Mouse (Mus musculus): Measurements from ENCODE around the gene Frmpd1. TPM values are rescaled to one million over a fixed set of nuclear protein-coding genes. Genes with fewer than 3 reads are reported as not detected.

The Frmpd1 gene
- total and polyA plus RNA-seq, 3 experiments: not detected

DNA sequence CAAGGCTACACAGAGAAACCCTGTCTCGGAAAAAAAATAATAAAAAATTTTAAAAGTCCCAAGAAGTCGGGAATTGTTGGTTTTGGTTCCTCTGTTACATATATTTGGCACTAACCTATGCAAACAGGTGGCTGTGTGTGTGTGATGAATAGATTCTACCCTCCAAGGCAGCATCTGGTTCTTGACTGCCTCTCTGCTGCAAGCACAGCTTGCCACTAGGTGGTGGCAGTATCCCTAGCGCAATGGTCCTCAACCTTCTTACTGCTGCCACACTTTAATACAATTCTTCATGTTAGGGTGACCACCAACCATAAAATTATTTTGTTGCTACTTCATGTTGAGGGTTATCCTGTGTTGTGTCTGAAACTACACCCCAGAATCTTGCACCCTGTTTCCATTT lies 101.6 kb downstream of the Frmpd1 start:
- H3K27me3 ChIP-seq (replicated peaks): peaks cover 3% of the 10 kb centered on the region
- H3K79me2 ChIP-seq (replicated peaks; ENCODE audit: control insufficient read depth, extremely low read depth, insufficient read depth, poor library complexity, severe bottlenecking): no peaks in the 10 kb centered on the region
- in situ Hi-C loops (cut with MboI; ENCODE audit: low pct_ligation_motif_present, low pct_unique_long_range_greater_than_20kb, low sequenced_read_pairs): loop anchor here (25.0 kb wide), 1 partner anchor 501 kb away; the partner anchor contains the start of gene Aldh1b1
- no peak overlapping the region for H3K9ac ChIP-seq (ENCODE audit: insufficient read depth, low read depth)
- dilution Hi-C loops (cut with MboI; ENCODE audit: extremely low pct_ligation_motif_present, extremely low pct_unique_long_range_greater_than_20kb, low sequenced_read_pairs): no loop called here
- no peak overlapping the region for H3K27ac ChIP-seq (ENCODE audit: insufficient read depth, low read depth)
- no peak overlapping the region for H3K4me3 ChIP-seq (replicated peaks in 1 of 3; ENCODE audit: low read depth in 2 of 3, low read length in 2 of 3, poor library complexity in 1 of 3)
- DNase-seq (ENCODE audit: extremely low read depth): no peak
- TF ChIP-seq GABPA (IDR thresholded peaks at IDR 0.05; ENCODE audit: insufficient replicate concordance, low read depth, low read length): no peak
- no peak for TF ChIP-seq NRF1 (IDR thresholded peaks at IDR 0.05; ENCODE audit: low read depth, low read length)
- no peak for TF ChIP-seq MAFK (IDR thresholded peaks at IDR 0.05; ENCODE audit: insufficient replicate concordance, low read length)
- peak; percentile 74 for TF ChIP-seq RAD21 (IDR thresholded peaks at IDR 0.05; ENCODE audit: low read depth, low read length)
- peak; percentile 71 for TF ChIP-seq SMC3 (IDR thresholded peaks at IDR 0.05; ENCODE audit: low read depth, low read length)
- TF ChIP-seq E2F4 (IDR thresholded peaks at IDR 0.05; ENCODE audit: insufficient replicate concordance, low read depth, low read length): no peak
- no peak for TF ChIP-seq MXI1 (IDR thresholded peaks at IDR 0.05; ENCODE audit: low read depth, low read length)
- peak; percentile 20 to 80; a peak in 2 of 4 replicates for TF ChIP-seq CTCF (conservative IDR thresholded peaks at IDR 0.05 in 1 of 2, IDR thresholded peaks at IDR 0.05 in 1 of 2; ENCODE audit: low read depth in 2 of 2, low read length in 2 of 2)
- no peak for TF ChIP-seq ZC3H11A (IDR thresholded peaks at IDR 0.05; ENCODE audit: low read depth, low read length)
- H3K4me2 ChIP-seq (ENCODE audit: insufficient read depth, low read depth, poor library complexity, severe bottlenecking): no peak overlapping the region
- H3K9me3 ChIP-seq (replicated peaks; ENCODE audit: low read length): no peaks in the 10 kb centered on the region
- no peaks in the 10 kb centered on the region for H3K36me3 ChIP-seq (replicated peaks in 1 of 2; ENCODE audit: control insufficient read depth in 1 of 2, insufficient read depth in 1 of 2, low read length in 1 of 2)
- H3K4me1 ChIP-seq (ENCODE audit: control insufficient read depth in 1 of 2, insufficient read depth in 2 of 2): peaks cover 0 to 5% of the 10 kb centered on the region in 2 experiments; a peak in 1 of 4 replicates

- in situ Hi-C loops (cut with MboI; ENCODE audit: low pct_ligation_motif_present, low pct_unique_long_range_greater_than_20kb, low sequenced_read_pairs): loop anchor here (25.0 kb wide), 1 partner anchor 499 kb away; the partner anchor contains the start of gene Aldh1b1
- Histone ChIP-seq H3K4me1 (ENCODE audit: control insufficient read depth in 1 of 2, insufficient read depth in 2 of 2) (peaks cover 0 to 5% of the 10 kb centered on the region in 2 experiments; a peak in 1 of 4 replicates), H3K9me3 (replicated peaks; ENCODE audit: low read length) (no peaks in the 10 kb centered on the region), H3K4me3 (replicated peaks in 1 of 3; ENCODE audit: low read depth in 2 of 3, low read length in 2 of 3, poor library complexity in 1 of 3) (no peak overlapping the region), H3K79me2 (replicated peaks; ENCODE audit: control insufficient read depth, extremely low read depth, insufficient read depth, poor library complexity, severe bottlenecking) (no peaks in the 10 kb centered on the region), H3K27ac (ENCODE audit: insufficient read depth, low read depth) (no peak overlapping the region), H3K4me2 (ENCODE audit: insufficient read depth, low read depth, poor library complexity, severe bottlenecking) (no peak overlapping the region), H3K9ac (ENCODE audit: insufficient read depth, low read depth) (no peak overlapping the region), H3K36me3 (replicated peaks in 1 of 2; ENCODE audit: control insufficient read depth in 1 of 2, insufficient read depth in 1 of 2, low read length in 1 of 2) (no peaks in the 10 kb centered on the region), H3K27me3 (replicated peaks) (peaks cover 3% of the 10 kb centered on the region)
- dilution Hi-C loops (cut with MboI; ENCODE audit: extremely low pct_ligation_motif_present, extremely low pct_unique_long_range_greater_than_20kb, low sequenced_read_pairs): no loop called here
- no peak for DNase-seq (ENCODE audit: extremely low read depth)
- TF ChIP-seq ETS1 (conservative IDR thresholded peaks at IDR 0.05; ENCODE audit: low read depth, low read length): no peak
- no peak for TF ChIP-seq TBP (conservative IDR thresholded peaks at IDR 0.05; ENCODE audit: low read depth, low read length)
- no peak for TF ChIP-seq ZKSCAN1 (IDR thresholded peaks at IDR 0.05; ENCODE audit: borderline replicate concordance, low read depth, low read length)
- no peak for TF ChIP-seq CTCF (conservative IDR thresholded peaks at IDR 0.05 in 1 of 2, IDR thresholded peaks at IDR 0.05 in 1 of 2; ENCODE audit: low read depth in 2 of 2, low read length in 2 of 2)
- TF ChIP-seq MAX (IDR thresholded peaks at IDR 0.05; ENCODE audit: low read length): no peak
- no peak for TF ChIP-seq JUN (IDR thresholded peaks at IDR 0.05; ENCODE audit: insufficient read depth, low read depth, low read length)
- TF ChIP-seq NRF1 (IDR thresholded peaks at IDR 0.05; ENCODE audit: low read depth, low read length): no peak
- no peak for TF ChIP-seq E2F4 (IDR thresholded peaks at IDR 0.05; ENCODE audit: insufficient replicate concordance, low read depth, low read length)
- TF ChIP-seq PAX5 (IDR thresholded peaks at IDR 0.05; ENCODE audit: low read length): no peak
- TF ChIP-seq MYC (IDR thresholded peaks at IDR 0.05; ENCODE audit: low read depth, low read length): no peak
- no peak for TF ChIP-seq BHLHE40 (IDR thresholded peaks at IDR 0.05; ENCODE audit: low read depth, low read length)
- TF ChIP-seq MEF2A (IDR thresholded peaks at IDR 0.05; ENCODE audit: borderline replicate concordance, low read depth, low read length): no peak
- no peak for TF ChIP-seq POLR2A (IDR thresholded peaks at IDR 0.05; ENCODE audit: low read depth, low read length)
- TF ChIP-seq CHD1 (IDR thresholded peaks at IDR 0.05; ENCODE audit: low read depth, low read length): no peak
- TF ChIP-seq RCOR1 (conservative IDR thresholded peaks at IDR 0.05; ENCODE audit: low read depth, low read length): no peak
- TF ChIP-seq USF1 (IDR thresholded peaks at IDR 0.05; ENCODE audit: low read depth, low read length): no peak
Observed at GRCm38 (mm10) chr4:45287906-45288305, 103.2 kb downstream of the Frmpd1 start.

Measured in CH12.LX (cell line).